Mouse (Mus musculus): ENCODE results near the gene Nup210l.
"Not testable (repeated sequence)": the region's sequence is repeated elsewhere in the genome, so short reads cannot be mapped to it uniquely, and the experiment has no call there.

Gene Nup210l

DNA sequence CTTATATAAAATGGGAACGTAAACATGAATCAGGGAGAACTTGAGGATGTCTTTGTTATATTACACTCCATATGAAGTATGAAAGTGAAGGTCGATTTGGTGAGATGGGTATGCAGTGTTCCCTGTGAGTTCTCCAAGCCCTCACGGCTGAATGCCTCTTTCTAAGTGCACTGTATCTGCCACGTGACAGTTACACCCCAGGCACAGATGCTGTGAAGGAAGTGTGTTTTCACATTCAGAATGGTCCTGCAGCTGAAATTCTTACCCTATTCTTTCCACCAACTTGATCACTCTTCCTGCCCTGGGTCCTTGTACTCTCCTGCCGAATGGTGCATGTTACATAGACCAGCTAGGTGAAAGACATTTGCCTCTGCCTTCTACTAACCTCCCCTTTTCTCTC, 6.0 kb upstream of the Nup210l start:
- no peak for DNase-seq

- no peak for DNase-seq
Measured at GRCm38 (mm10) chr3:90101010-90101409, 2.9 kb upstream of the Nup210l start.

GRCm38 (mm10) chr3:90101673-90102072, 2.3 kb upstream of the Nup210l start:
- no peak for DNase-seq

DNA sequence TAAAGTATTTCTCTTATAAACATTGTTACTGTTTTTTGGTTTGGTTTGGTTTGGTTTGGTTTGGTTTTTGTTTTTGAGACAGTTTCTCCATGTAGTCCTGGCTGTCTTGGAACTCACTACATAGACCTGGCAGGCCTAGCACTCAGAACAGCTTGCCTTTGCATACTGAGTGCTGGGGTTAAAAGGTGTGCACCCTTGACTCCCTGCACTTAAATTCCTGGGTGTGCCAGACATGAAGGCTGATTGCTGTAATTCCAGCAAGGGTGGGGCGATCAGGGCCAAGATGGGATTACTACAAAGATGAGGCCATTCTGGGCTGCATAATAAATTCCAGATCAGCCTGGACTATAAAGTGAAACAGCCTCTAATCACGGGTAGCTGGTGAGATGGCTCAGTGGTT, 1.7 kb upstream of the Nup210l start:
- DNase-seq: no peak

GRCm38 (mm10) chr3:90103176-90103575, 756 bp upstream of the Nup210l start:
- no peak for DNase-seq

DNA sequence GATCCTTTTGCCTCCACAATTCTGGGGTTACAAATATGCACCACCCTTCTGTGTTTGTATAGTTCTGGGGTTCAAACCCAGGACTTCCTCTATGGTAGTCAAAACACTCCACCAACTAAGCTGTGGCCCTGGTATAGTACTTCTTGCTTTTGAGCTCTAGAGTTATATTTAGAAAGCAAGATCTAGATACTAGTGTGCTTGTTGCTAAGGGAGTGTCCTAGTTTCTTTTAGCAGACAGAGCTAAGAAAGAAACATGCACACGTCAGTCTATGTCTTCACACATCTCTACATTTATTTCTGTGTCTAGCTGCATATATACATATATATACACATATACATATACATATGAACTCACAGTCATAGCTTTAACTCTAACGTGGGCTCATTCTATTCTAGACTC, 7.8 kb downstream of the Nup210l start:
- no peak for DNase-seq

- DNase-seq: peak; percentile 36
Measured at GRCm38 (mm10) chr3:90114342-90114741, 10.4 kb downstream of the Nup210l start.

GRCm38 (mm10) chr3:90115526-90115925, 11.6 kb downstream of the Nup210l start:
- no peak for DNase-seq

- no peak for DNase-seq
Measured at GRCm38 (mm10) chr3:90118132-90118790, 14.3 kb downstream of the Nup210l start.

- DNase-seq: not testable (repeated sequence)
Measured at GRCm38 (mm10) chr3:90122036-90122435, 18.1 kb downstream of the Nup210l start.

GRCm38 (mm10) chr3:90125710-90126109, 21.8 kb downstream of the Nup210l start:
- peak; percentile 9 for DNase-seq

- no peak for DNase-seq
Measured at GRCm38 (mm10) chr3:90127881-90128280, 23.9 kb downstream of the Nup210l start.

DNA sequence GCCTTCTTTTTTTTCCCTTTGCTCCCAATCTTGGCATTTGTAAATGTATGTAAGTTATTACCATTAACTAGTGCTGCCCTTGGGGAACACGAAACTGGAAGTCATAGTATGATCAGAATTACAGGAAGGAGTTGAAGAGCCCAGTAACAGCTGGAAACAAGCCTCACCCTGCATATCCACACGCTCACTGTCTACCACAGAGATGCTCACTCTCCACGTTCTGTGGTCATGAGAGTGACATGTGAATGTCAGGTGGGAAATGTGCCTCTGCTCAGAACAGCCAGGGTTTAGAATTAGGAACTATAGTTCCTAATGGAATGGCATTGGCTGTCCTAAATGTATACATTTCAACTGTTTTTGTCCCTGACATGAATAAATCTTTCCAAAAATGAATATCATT, 28.8 kb downstream of the Nup210l start:
- no peak for DNase-seq

DNA sequence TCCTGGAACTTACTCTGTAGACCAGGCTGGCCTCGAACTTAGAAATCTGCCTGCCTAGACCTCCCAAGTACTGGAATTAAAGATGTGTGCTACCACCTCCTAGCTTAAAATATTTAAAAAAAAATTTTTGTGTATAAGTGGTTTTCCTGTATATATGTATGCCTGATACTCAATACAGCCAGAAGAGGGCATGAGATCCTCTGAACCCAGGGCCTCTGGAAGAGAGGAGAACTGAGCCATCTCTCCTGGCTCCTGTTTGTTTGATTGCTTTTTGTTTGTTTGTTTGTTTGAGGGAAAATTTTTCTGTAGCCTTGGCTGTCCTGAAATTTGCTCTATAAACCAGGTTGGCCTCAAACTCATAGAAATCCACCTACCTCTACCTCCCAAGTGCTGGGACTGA, 29.4 kb downstream of the Nup210l start:
- DNase-seq: no peak

- no peak for DNase-seq
Measured at GRCm38 (mm10) chr3:90134483-90134882, 30.6 kb downstream of the Nup210l start.

DNA sequence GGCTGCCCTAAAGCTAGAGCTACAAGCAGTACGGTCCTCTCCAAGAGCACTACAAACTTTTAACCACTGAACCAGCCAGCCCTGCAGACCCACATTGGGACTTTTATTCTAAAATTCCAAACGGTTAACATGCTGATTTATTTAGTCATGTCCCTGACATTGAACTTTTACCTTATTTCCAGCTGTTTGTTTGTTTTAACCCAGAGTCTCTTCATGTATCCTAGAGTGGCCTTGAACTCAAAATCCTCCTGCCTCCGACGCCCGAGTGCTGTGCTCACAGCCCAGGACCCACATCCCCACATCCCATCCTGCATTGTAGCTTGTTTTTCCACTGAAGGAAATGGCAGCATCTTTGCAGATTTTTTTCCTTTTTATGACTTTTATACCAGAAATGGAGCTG, 31.1 kb downstream of the Nup210l start:
- DNase-seq: no peak

GRCm38 (mm10) chr3:90136660-90137059, 32.7 kb downstream of the Nup210l start:
- peak; percentile 40 for DNase-seq

DNA sequence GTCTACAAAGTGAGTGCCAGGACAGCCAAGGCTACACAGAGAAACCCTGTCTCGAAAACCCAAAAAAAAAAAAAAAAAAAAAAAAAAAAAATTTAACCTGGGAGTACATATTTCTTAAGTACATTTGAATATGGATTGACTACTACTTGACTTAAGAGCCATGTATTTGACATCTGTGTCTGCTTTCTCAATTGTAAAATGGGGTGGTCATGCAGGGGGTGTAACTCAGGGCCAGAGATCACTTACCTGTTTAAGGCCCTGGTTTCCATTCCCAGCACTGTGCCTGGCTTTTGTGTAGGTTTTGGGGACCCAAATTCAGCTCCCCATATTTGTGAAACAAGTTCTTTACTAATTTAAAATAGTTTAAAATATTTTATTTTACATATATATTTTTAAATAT, 33.7 kb downstream of the Nup210l start:
- DNase-seq: no peak

DNA sequence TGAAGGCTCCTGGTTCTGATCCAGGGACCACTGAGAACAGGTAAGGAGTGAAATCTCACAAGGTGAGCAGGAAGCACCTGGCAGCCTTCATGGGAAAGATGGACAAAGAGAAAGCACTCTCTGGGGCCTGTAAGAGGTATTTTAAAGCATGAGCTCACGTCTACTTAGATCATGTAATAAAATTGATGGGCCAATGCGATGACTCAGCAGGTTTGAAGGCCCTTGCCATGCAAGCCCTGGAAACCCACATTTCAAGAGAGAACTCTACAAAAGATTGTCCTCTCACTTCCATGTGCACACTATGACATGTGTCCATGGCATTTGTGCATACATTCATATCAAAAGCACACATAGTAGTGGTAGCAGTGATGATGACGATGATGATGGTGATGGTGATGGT, 36.0 kb downstream of the Nup210l start:
- no peak for DNase-seq

- no peak for DNase-seq
Measured at GRCm38 (mm10) chr3:90145461-90145860, 41.5 kb downstream of the Nup210l start.

- no peak for DNase-seq
Measured at GRCm38 (mm10) chr3:90146651-90147050, 42.7 kb downstream of the Nup210l start.

GRCm38 (mm10) chr3:90151086-90151740, 47.3 kb downstream of the Nup210l start:
- DNase-seq: no peak

DNA sequence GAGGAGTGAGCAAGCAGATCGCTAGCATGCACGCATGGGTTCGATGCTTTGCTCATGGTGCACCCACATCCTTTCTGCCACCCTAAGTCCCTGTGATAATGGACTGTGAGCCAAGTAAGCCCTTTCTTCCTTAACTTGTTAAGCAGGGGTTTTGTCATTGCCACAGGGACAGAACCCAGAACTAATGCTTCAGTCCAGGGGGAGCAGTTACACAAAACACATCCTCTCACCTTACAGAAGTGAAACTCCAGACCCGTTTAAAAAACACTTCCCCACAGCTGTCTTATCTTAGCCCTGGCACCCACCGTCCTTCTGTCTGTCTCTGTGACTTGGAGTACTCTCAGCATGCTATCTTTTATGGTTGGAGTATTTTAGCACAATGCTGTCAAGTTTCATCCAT, 52.1 kb downstream of the Nup210l start:
- DNase-seq: no peak

- no peak for DNase-seq
Measured at GRCm38 (mm10) chr3:90159757-90160156, 55.8 kb downstream of the Nup210l start.

DNA sequence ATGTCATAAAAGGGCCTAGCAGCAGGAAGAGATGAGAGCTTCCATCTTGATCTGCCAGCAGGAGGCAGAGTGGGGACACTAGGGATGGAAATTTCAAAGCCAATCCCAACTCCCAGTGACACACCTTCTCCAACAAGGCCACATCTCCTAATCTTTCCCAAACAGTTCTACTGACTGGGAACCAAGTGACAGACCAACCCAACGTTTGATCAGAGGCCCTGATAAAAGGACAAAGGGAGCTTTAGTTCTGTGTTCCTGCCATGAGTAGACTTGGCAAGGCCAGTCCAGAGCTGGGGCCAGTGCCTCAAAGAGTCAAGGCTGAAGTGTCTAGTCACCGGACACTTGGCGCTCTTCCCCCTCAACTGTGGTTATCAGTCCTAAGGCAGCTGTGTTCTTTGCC, 57.6 kb downstream of the Nup210l start:
- no peak for DNase-seq
